Mouse (Mus musculus): ENCODE measurements around the gene Palm2. TPM values are rescaled to one million over a fixed set of nuclear protein-coding genes. Genes with fewer than 3 reads are reported as not detected.

Gene Palm2
- total RNA-seq, 2 experiments from 2014 or later: 0.27 TPM; not detected in 1

GRCm38 (mm10) chr4:57656861-57657260, 222.8 kb downstream of the Palm2 start:
- no peak for DNase-seq (ENCODE audit: low spot score)

- no peak for DNase-seq (ENCODE audit: low spot score)
These were observed 226.4 kb downstream of the Palm2 start for GRCm38 (mm10) chr4:57660470-57660869.

GRCm38 (mm10) chr4:57666101-57666500, 232.1 kb downstream of the Palm2 start:
- DNase-seq (ENCODE audit: low spot score): no peak

- no peak for DNase-seq (ENCODE audit: low spot score)
These were observed 236.9 kb downstream of the Palm2 start for GRCm38 (mm10) chr4:57670813-57671469.

GRCm38 (mm10) chr4:57672541-57672940, 238.5 kb downstream of the Palm2 start:
- DNase-seq (ENCODE audit: low spot score): no peak

GRCm38 (mm10) chr4:57672996-57673906, 239.2 kb downstream of the Palm2 start:
- peak; percentile 89 for DNase-seq (ENCODE audit: low spot score)

GRCm38 (mm10) chr4:57674351-57674750, 240.3 kb downstream of the Palm2 start:
- no peak for DNase-seq (ENCODE audit: low spot score)

- peak; percentile 64 for DNase-seq (ENCODE audit: low spot score)
These were observed 241.3 kb downstream of the Palm2 start for GRCm38 (mm10) chr4:57675387-57675786.

- no peak for DNase-seq (ENCODE audit: low spot score)
These were observed 243.9 kb downstream of the Palm2 start for GRCm38 (mm10) chr4:57677916-57678315.

GRCm38 (mm10) chr4:57678991-57679457, 245.0 kb downstream of the Palm2 start:
- peak; percentile 26 for DNase-seq (ENCODE audit: low spot score)

- no peak for DNase-seq (ENCODE audit: low spot score)
These were observed 246.1 kb downstream of the Palm2 start for GRCm38 (mm10) chr4:57680186-57680585.

- no peak for DNase-seq (ENCODE audit: low spot score)
These were observed 247.5 kb downstream of the Palm2 start for GRCm38 (mm10) chr4:57681511-57681910.

- DNase-seq (ENCODE audit: low spot score): no peak
These were observed 248.3 kb downstream of the Palm2 start for GRCm38 (mm10) chr4:57682341-57682740.

GRCm38 (mm10) chr4:57682944-57683343, 248.9 kb downstream of the Palm2 start:
- DNase-seq (ENCODE audit: low spot score): no peak

- DNase-seq (ENCODE audit: low spot score): peak; percentile 36
These were observed 250.7 kb downstream of the Palm2 start for GRCm38 (mm10) chr4:57684676-57685215.

- no peak for DNase-seq (ENCODE audit: low spot score)
These were observed 252.7 kb downstream of the Palm2 start for GRCm38 (mm10) chr4:57686736-57687135.

GRCm38 (mm10) chr4:57687583-57687982, 253.5 kb downstream of the Palm2 start:
- DNase-seq (ENCODE audit: low spot score): no peak

GRCm38 (mm10) chr4:57688131-57688530, 254.1 kb downstream of the Palm2 start:
- no peak for DNase-seq (ENCODE audit: low spot score)

GRCm38 (mm10) chr4:57690001-57690400, 256.0 kb downstream of the Palm2 start:
- no peak for DNase-seq (ENCODE audit: low spot score)

- no peak for DNase-seq (ENCODE audit: low spot score)
These were observed 256.8 kb downstream of the Palm2 start for GRCm38 (mm10) chr4:57690805-57691204.

GRCm38 (mm10) chr4:57694356-57695136, 260.5 kb downstream of the Palm2 start:
- DNase-seq (ENCODE audit: low spot score): no peak

All from gastrocnemius, adult 18-20 months (tissue).